Mouse (Mus musculus): ENCODE results near the gene Rptor. TPM values are rescaled to one million over a fixed set of nuclear protein-coding genes. Genes with fewer than 3 reads are reported as not detected.

The Rptor gene
- polyA plus RNA-seq, 1 experiment from 2014 or later = 9.1 TPM

DNA sequence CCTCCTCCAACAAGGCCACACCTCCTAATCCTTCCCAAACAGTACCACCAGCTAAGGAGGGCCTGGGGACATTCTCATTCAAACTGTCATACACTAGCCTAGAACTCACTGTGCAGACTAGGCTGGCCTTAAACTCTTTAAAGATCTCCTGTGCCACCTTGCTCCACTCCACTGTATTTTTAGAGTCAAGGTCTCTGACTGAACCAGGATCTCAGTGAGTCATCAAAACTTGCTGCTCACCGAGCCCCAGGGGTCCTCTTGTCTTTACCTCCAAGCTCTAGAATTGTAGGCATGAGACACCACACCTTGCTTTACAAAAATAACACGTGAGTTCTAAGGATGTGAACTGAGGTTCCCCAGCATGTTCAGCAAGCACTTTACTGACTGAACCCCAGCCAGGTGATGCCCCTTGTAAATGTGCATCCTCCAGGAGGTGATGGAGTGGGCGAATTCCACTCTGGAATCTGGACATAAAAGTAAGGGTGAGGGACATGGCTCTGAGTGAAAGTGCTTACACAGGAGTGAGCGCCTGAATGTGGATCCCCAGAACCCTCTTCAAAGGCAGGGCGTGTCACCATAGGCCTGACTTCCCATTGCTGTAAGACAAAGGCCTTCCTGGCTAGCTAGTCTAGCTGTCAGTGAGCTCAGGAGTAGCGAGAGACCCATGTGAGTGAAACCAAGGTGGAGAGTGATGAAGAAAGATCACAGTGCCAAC, 89.6 kb downstream of the Rptor start:
- no peak overlapping the region for H3K4me3 ChIP-seq (ENCODE audit: low read length)
- H3K9me3 ChIP-seq (ENCODE audit: low read length) = no peaks in the 10 kb centered on the region
- H3K27ac ChIP-seq (ENCODE audit: low read length) = no peak overlapping the region
- no peak for ATAC-seq (ENCODE audit: low FRiP score, low TSS enrichment)
- peaks cover 31% of the 10 kb centered on the region for H3K4me1 ChIP-seq (ENCODE audit: insufficient read depth, low read length)
- H3K27me3 ChIP-seq (ENCODE audit: insufficient read depth, low read length) = no peaks in the 10 kb centered on the region
- WGBS = 89% methylated on average over 6 of the region's 6 CpGs
- no peak overlapping the region for H3K4me2 ChIP-seq (replicated peaks; ENCODE audit: low read depth, low read length)
- H3K9ac ChIP-seq (replicated peaks; ENCODE audit: low read length) = no peak overlapping the region
- no peaks in the 10 kb centered on the region for H3K36me3 ChIP-seq (ENCODE audit: insufficient read depth, low read length)

DNA sequence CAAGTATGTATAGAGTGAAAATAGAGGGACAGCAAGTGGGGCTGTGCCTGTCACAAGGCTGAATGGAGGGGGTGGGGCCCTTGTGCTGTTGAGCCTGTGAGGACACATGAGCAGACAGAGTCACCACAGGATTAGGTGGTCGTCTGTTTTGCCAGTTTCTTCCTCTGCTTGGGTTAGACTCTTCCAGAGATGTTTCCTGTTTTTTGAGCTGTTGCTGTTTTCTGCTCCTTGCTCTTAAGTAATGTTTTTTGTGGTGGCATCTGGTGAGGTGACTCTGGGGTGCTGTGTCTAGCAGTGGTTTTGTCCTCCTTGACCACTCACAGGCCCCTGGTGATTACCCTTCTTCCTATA, 90.2 kb downstream of the Rptor start:
- H3K36me3 ChIP-seq (ENCODE audit: insufficient read depth, low read length) = no peaks in the 10 kb centered on the region
- no peak overlapping the region for H3K9ac ChIP-seq (replicated peaks; ENCODE audit: low read length)
- H3K9me3 ChIP-seq (ENCODE audit: low read length) = no peaks in the 10 kb centered on the region
- WGBS = 33% methylated on average over 1 of the region's 1 CpGs
- no peak overlapping the region for H3K4me2 ChIP-seq (replicated peaks; ENCODE audit: low read depth, low read length)
- ATAC-seq (ENCODE audit: low FRiP score, low TSS enrichment) = no peak
- peaks cover 31% of the 10 kb centered on the region for H3K4me1 ChIP-seq (ENCODE audit: insufficient read depth, low read length)
- H3K27ac ChIP-seq (ENCODE audit: low read length) = no peak overlapping the region
- no peak overlapping the region for H3K4me3 ChIP-seq (ENCODE audit: low read length)
- H3K27me3 ChIP-seq (ENCODE audit: insufficient read depth, low read length) = no peaks in the 10 kb centered on the region

DNA sequence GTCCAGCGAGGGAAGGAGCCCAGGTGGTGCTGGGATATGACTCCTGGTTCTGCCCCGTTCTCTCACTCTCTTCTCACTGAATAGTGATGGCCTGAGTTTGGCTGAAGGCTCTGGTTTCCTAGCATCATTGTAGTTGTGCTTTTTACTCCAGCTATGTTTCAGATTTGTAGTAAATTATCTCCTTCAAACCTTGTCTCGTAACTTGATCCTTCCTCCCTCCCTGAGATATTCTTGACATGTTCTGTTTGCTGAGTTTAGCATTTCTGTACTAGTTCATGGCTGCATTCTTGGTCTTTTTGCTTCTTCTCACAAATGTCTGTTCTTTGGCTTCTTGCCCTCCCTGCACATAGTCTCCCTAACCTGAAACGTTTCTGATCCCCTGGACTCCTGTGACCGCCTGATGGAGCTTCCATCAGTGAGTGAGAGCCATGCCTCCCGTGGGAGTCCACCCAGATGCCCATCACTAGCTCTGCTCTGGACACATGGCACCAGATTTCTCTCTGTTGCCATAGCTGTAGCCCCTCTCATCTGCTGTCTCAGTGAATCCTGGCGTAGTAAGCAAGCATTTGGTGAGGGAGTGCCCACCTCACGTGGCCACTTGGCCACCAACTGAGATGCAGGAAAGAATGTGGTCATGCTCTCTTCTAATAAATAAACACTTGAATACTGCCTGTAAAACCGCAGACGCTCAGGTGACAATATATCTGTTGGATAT, 91.6 kb downstream of the Rptor start:
- 0 out of 2 replicates have a peak, but pooled peaks have one; percentile 31 for ATAC-seq (ENCODE audit: low FRiP score, low TSS enrichment)
- Histone ChIP-seq H3K4me1 (ENCODE audit: insufficient read depth, low read length) (peaks cover 31% of the 10 kb centered on the region), H3K27me3 (ENCODE audit: insufficient read depth, low read length) (no peaks in the 10 kb centered on the region), H3K36me3 (ENCODE audit: insufficient read depth, low read length) (no peaks in the 10 kb centered on the region), H3K9me3 (ENCODE audit: low read length) (no peaks in the 10 kb centered on the region), H3K9ac (replicated peaks; ENCODE audit: low read length) (no peak overlapping the region), H3K4me2 (replicated peaks; ENCODE audit: low read depth, low read length) (no peak overlapping the region), H3K27ac (ENCODE audit: low read length) (peak overlapping the region; percentile 46; the same call in 1 of the 2 replicates), H3K4me3 (ENCODE audit: low read length) (no peak overlapping the region)
- WGBS = 33% methylated on average over 10 of the region's 10 CpGs

DNA sequence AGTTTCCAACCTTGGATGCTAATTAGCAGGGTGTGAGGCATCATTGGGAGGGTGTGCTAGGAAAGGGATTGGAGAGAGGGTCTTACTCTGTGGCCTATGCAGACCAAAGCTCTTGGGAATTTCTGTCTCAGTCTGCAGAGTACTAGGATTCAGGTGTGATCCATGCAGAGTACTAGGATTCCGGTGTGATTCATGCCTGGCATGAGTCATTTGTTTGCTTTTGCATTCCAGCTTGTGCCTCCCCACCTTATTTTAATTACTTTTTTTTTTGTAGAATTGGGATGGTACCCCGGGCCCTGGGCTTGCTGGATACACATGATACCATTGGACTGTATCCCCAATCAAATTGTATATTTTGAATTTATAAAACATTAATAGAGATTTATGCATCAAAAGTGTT, 93.7 kb downstream of the Rptor start:
- H3K4me3 ChIP-seq (ENCODE audit: low read length) = no peak overlapping the region
- H3K27ac ChIP-seq (ENCODE audit: low read length) = no peak overlapping the region
- H3K9ac ChIP-seq (replicated peaks; ENCODE audit: low read length) = no peak overlapping the region
- no peak overlapping the region for H3K4me2 ChIP-seq (replicated peaks; ENCODE audit: low read depth, low read length)
- H3K36me3 ChIP-seq (ENCODE audit: insufficient read depth, low read length) = no peaks in the 10 kb centered on the region
- no peak for ATAC-seq (ENCODE audit: low FRiP score, low TSS enrichment)
- 58% methylated on average over 2 of the region's 2 CpGs for WGBS
- no peaks in the 10 kb centered on the region for H3K27me3 ChIP-seq (ENCODE audit: insufficient read depth, low read length)
- H3K4me1 ChIP-seq (ENCODE audit: insufficient read depth, low read length) = peaks cover 24% of the 10 kb centered on the region
- H3K9me3 ChIP-seq (ENCODE audit: low read length) = no peaks in the 10 kb centered on the region

DNA sequence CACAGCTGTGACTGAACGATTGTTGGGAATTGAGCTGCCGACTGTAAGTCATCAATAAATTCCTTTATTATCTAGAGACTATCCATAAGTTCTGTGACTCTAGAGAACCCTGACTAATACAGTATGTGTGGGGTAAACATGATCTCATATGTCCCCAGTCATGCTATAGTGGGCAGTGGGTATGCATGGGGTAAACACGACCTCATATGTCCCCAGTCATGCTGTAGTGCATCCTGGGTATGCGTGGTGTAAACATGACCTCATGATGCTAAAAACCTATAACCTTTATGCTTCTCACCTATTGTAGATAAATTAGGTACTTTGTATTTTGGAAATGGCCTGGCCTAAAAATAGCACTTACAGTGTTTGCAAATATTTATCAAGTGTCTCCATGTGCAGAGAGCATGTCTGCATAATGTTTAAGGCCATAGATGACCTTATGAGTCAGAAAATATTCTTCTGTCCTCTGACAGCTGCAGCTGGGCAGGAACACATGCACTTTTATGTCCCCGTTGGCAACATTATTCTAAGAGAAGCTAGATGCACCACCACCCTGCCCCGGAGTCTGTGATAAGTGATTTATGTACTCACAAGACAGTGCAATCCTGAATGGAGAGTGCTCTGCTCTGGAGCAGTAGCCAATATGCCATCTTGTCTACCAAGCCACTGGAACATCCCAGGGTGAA, 102.8 kb downstream of the Rptor start:
- no peak overlapping the region for H3K9ac ChIP-seq (replicated peaks; ENCODE audit: low read length)
- H3K4me2 ChIP-seq (replicated peaks; ENCODE audit: low read depth, low read length) = no peak overlapping the region
- H3K27me3 ChIP-seq (ENCODE audit: insufficient read depth, low read length) = no peaks in the 10 kb centered on the region
- ATAC-seq (ENCODE audit: low FRiP score, low TSS enrichment) = no peak
- no peak overlapping the region for H3K27ac ChIP-seq (ENCODE audit: low read length)
- 62% methylated on average over 4 of the region's 6 CpGs for WGBS
- no peaks in the 10 kb centered on the region for H3K9me3 ChIP-seq (ENCODE audit: low read length)
- H3K36me3 ChIP-seq (ENCODE audit: insufficient read depth, low read length) = no peaks in the 10 kb centered on the region
- H3K4me3 ChIP-seq (ENCODE audit: low read length) = no peak overlapping the region
- no peaks in the 10 kb centered on the region for H3K4me1 ChIP-seq (ENCODE audit: insufficient read depth, low read length)

DNA sequence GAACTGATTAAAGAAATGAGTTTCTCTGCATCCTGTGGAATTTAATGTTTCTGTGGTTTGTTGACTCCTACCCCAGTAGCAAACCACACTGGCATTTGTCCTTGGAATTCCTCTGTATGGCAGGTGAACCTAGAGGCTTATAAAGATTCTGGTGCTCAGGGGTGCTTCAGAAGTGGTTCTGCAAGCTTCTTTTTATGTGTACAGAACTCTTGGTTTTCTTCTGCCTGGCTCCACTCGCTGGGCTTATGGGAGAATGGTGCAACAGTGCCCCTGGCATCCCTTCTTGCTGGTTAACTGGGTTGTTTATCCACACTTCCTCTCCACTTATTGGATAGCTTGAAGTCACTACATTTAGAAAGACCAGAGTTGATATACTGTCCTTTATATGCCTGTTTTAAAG, 104.6 kb downstream of the Rptor start:
- Histone ChIP-seq H3K27ac (ENCODE audit: low read length) (no peak overlapping the region), H3K4me3 (ENCODE audit: low read length) (no peak overlapping the region), H3K9me3 (ENCODE audit: low read length) (no peaks in the 10 kb centered on the region), H3K4me1 (ENCODE audit: insufficient read depth, low read length) (no peaks in the 10 kb centered on the region), H3K27me3 (ENCODE audit: insufficient read depth, low read length) (no peaks in the 10 kb centered on the region), H3K9ac (replicated peaks; ENCODE audit: low read length) (no peak overlapping the region), H3K4me2 (replicated peaks; ENCODE audit: low read depth, low read length) (no peak overlapping the region), H3K36me3 (ENCODE audit: insufficient read depth, low read length) (no peaks in the 10 kb centered on the region)
- ATAC-seq (ENCODE audit: low FRiP score, low TSS enrichment) = no peak
- WGBS = 93% methylated on average over 1 of the region's 1 CpGs

DNA sequence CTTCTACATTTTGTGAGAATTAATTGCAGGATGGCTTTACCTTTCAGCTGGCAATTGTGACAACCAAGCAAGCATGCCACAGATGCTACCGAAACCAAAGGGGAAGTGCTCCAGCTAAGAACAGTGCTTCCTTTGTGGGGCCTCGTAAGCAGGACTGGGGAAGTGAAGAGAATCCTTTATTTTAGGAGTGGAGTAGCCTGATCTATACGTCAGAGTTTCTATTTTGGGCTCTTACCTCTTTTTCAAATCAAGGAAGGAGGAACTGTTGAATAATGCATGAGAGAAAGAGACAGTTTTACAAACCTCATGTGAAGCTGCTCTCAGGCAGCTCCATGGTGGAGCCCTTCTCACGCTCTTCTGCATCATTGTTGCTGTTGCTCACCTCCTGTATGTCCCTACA, 106.5 kb downstream of the Rptor start:
- H3K27ac ChIP-seq (ENCODE audit: low read length) = no peak overlapping the region
- H3K4me2 ChIP-seq (replicated peaks; ENCODE audit: low read depth, low read length) = no peak overlapping the region
- 74% methylated on average over 4 of the region's 4 CpGs for WGBS
- H3K4me3 ChIP-seq (ENCODE audit: low read length) = no peak overlapping the region
- H3K27me3 ChIP-seq (ENCODE audit: insufficient read depth, low read length) = no peaks in the 10 kb centered on the region
- no peak overlapping the region for H3K9ac ChIP-seq (replicated peaks; ENCODE audit: low read length)
- H3K9me3 ChIP-seq (ENCODE audit: low read length) = no peaks in the 10 kb centered on the region
- ATAC-seq (ENCODE audit: low FRiP score, low TSS enrichment) = no peak
- no peaks in the 10 kb centered on the region for H3K36me3 ChIP-seq (ENCODE audit: insufficient read depth, low read length)
- peaks cover 2% of the 10 kb centered on the region for H3K4me1 ChIP-seq (ENCODE audit: insufficient read depth, low read length)

DNA sequence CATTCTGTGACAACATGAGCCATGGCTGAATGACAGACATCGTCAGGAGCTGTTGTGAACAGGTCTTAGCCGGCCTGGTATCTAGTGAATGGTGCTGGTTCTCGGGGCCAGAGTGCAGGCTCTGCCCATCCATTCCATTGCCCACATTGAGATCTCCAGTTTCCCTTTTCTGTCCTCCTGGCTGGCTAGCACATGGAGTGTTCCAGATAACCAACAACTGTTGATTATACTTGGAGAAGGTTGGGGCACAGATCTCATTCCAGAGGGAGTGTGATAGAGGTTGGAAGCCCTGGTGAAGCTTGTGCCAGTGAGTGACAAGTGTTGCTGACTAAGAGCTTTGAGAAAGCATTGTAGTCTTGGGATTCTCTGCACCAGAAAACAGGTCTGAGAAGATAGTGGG, 107.6 kb downstream of the Rptor start:
- no peak for ATAC-seq (ENCODE audit: low FRiP score, low TSS enrichment)
- H3K4me3 ChIP-seq (ENCODE audit: low read length) = no peak overlapping the region
- 87% methylated on average over 3 of the region's 3 CpGs for WGBS
- H3K9me3 ChIP-seq (ENCODE audit: low read length) = no peaks in the 10 kb centered on the region
- H3K4me2 ChIP-seq (replicated peaks; ENCODE audit: low read depth, low read length) = no peak overlapping the region
- H3K9ac ChIP-seq (replicated peaks; ENCODE audit: low read length) = no peak overlapping the region
- H3K4me1 ChIP-seq (ENCODE audit: insufficient read depth, low read length) = peaks cover 12% of the 10 kb centered on the region
- H3K27ac ChIP-seq (ENCODE audit: low read length) = no peak overlapping the region
- no peaks in the 10 kb centered on the region for H3K27me3 ChIP-seq (ENCODE audit: insufficient read depth, low read length)
- no peaks in the 10 kb centered on the region for H3K36me3 ChIP-seq (ENCODE audit: insufficient read depth, low read length)

DNA sequence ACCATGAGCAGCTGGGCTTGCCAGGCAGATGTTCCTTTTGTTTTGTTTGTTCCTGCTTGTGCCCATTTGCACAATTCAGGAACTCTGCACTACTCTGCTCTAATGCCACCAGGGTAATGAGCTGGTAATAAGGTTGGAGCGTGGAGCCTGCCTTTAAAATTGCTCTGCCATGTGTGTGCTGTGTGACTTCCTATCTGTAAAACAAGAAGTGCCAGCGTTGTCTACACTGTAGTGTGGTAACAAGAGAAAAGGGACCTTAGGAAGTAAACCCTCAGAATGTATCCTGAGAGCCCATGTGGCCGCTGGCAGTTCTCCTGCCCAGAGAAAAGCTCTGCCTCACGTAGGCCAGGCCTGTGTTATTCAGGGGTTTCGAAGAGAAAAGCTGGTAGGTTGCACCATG, 108.1 kb downstream of the Rptor start:
- no peak for ATAC-seq (ENCODE audit: low FRiP score, low TSS enrichment)
- peaks cover 16% of the 10 kb centered on the region for H3K4me1 ChIP-seq (ENCODE audit: insufficient read depth, low read length)
- H3K4me3 ChIP-seq (ENCODE audit: low read length) = no peak overlapping the region
- 86% methylated on average over 5 of the region's 5 CpGs for WGBS
- no peaks in the 10 kb centered on the region for H3K9me3 ChIP-seq (ENCODE audit: low read length)
- no peak overlapping the region for H3K9ac ChIP-seq (replicated peaks; ENCODE audit: low read length)
- H3K27ac ChIP-seq (ENCODE audit: low read length) = no peak overlapping the region
- no peak overlapping the region for H3K4me2 ChIP-seq (replicated peaks; ENCODE audit: low read depth, low read length)
- no peaks in the 10 kb centered on the region for H3K27me3 ChIP-seq (ENCODE audit: insufficient read depth, low read length)
- no peaks in the 10 kb centered on the region for H3K36me3 ChIP-seq (ENCODE audit: insufficient read depth, low read length)

DNA sequence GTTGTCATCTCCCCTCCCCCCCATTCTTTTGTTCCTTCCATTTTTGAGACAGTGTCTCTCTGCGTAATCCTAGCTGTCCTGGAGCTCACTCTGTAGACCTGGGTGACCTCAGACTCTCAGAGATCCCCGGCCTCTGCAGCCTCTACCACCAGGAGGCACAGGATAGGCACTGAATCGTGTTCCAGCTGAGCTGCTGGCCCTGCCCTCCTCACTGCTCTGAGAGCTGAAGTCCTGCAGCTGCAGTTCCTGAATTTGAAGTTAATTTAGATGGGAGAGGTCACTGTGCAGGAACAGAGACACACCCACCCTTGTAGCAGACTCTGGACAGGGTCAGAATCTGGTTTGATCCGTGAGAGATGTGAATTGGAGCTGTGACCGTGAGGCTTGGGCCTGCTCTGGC, 112.7 kb downstream of the Rptor start:
- no peak overlapping the region for H3K4me3 ChIP-seq (ENCODE audit: low read length)
- peaks cover 5% of the 10 kb centered on the region; the same call in 1 of the 2 replicates for H3K36me3 ChIP-seq (ENCODE audit: insufficient read depth, low read length)
- H3K4me2 ChIP-seq (replicated peaks; ENCODE audit: low read depth, low read length) = no peak overlapping the region
- peaks cover 16% of the 10 kb centered on the region for H3K4me1 ChIP-seq (ENCODE audit: insufficient read depth, low read length)
- peak; percentile 70; the same call in 1 of the 2 replicates for ATAC-seq (ENCODE audit: low FRiP score, low TSS enrichment)
- H3K9me3 ChIP-seq (ENCODE audit: low read length) = no peaks in the 10 kb centered on the region
- 27% methylated on average over 5 of the region's 5 CpGs for WGBS
- H3K27me3 ChIP-seq (ENCODE audit: insufficient read depth, low read length) = no peaks in the 10 kb centered on the region
- H3K27ac ChIP-seq (ENCODE audit: low read length) = 0 out of 2 replicates have a peak overlapping the region, but pooled peaks have one; percentile 8
- H3K9ac ChIP-seq (replicated peaks; ENCODE audit: low read length) = no peak overlapping the region
